Mouse (Mus musculus) kidney, embryonic 14.5 days (tissue): ENCODE results near the gene Pax4. TPM values are rescaled to one million over a fixed set of nuclear protein-coding genes. Genes with fewer than 3 reads are reported as not detected.

Experiments used
- ATAC-seq: fragments of 200-750 bp; cut with Nextera tagmentation; 2 replicates; pipeline ENCODE4 v1.8.0; 2017; ENCODE audit warnings: moderate number of reproducible peaks, mild to moderate bottlenecking, moderate TSS enrichment, moderate library complexity; ENCODE audit not compliant: low FRiP score, low TSS enrichment
- H3K27ac ChIP-seq: fragments of 300-500 bp; sonication (generic); 2 replicates; pipeline ENCODE4 v1.5.1; 2014; ENCODE audit warnings: low read depth, mild to moderate bottlenecking, low read length, moderate library complexity, mixed read lengths
- H3K27me3 ChIP-seq: fragments of 300-500 bp; sonication (generic); 2 replicates; pipeline ENCODE4 v1.6.1; 2014; ENCODE audit warnings: mild to moderate bottlenecking, low read length; ENCODE audit not compliant: control insufficient read depth, insufficient read depth
- H3K36me3 ChIP-seq: fragments of 300-500 bp; sonication (generic); 2 replicates; pipeline ENCODE4 v1.6.1; 2014; ENCODE audit warnings: low read length, mixed read lengths; ENCODE audit not compliant: control insufficient read depth, insufficient read depth
- H3K4me1 ChIP-seq: fragments of 300-500 bp; sonication (generic); 2 replicates; pipeline ENCODE4 v1.6.1; 2014; ENCODE audit warnings: low read length, mixed read lengths; ENCODE audit not compliant: control insufficient read depth, insufficient read depth
- H3K4me2 ChIP-seq: fragments of 300-500 bp; sonication (generic); replicated peaks from 2 replicates; pipeline ENCODE4 v1.6.1; 2014; ENCODE audit warnings: low read depth, mild to moderate bottlenecking, low read length
- H3K4me3 ChIP-seq: fragments of 300-500 bp; sonication (generic); 2 replicates; pipeline ENCODE4 v1.5.1; 2014; ENCODE audit warnings: mild to moderate bottlenecking, low read length
- H3K9ac ChIP-seq: fragments of 300-500 bp; sonication (generic); 2 replicates; pipeline ENCODE4 v1.6.1; 2014; ENCODE audit warnings: low read depth, mild to moderate bottlenecking, low read length, moderate library complexity
- H3K9me3 ChIP-seq: fragments of 300-500 bp; sonication (generic); 2 replicates; pipeline ENCODE4 v1.6.1; 2016; ENCODE audit warnings: low read length; ENCODE audit not compliant: control insufficient read depth
- WGBS: fragments of 180-500 bp; shearing (Covaris S2); extraction: QIAGEN DNeasy Blood & Tissue Kit; methylation state at CpG from one replicate; pipeline ENCODE4 v1.1.7; 2014; 5-methylcytosine and 5-hydroxymethylcytosine counted together
- polyA plus RNA-seq: library from polyadenylated mRNA; unstranded; fragments of >200 nt; fragmentation: Nextera tagmentation; extraction: Ambion mirVana; gene quantifications from 2 replicates; pipeline ENCODE4 v1.2.1, GENCODE M21; 2014

Pax4 gene
- polyA plus RNA-seq, 1 experiment from 2014 or later: not detected

DNA sequence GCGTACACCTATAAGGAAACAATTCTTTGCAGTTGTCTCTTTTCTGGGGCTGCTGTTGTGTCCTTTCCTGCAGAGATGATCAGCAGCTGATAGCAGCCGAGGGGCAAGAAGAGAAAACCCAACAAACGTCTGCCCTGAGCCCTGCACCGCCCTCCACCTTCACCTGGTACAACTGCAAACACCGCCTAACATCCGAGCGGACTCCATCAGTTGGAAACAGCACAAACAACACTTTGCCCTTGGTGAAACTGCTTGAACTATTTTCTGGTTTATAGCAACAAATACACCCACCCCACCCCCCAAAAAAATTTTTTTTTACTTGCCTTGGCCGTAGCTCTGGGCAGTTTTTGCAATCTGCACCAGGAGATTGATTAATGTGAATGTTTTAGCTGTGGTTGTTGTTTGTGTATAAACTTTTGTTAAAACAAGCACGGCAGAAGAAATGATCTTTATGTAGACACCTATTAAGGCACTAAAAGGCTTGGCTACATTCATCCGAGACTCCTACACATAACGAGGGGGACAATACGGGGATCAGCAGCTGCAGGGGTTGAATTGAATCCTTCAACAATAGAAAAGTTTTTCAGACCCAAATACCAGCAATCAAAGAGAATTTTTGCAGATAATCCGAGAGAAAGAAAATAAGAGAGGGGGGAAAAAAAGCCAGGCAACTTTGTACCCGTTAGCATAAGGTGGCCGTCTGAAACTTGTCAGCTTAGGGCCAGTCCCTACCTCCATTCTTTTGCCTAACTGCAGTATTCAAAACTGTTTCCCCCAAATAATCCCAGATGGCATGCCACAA lies 52.9 kb downstream of the Pax4 start:
- no peaks in the 10 kb centered on the region for H3K36me3 ChIP-seq
- H3K27me3 ChIP-seq: peaks cover 22% of the 10 kb centered on the region; the same call in 1 of the 2 replicates
- no peak overlapping the region for H3K4me2 ChIP-seq
- no peaks in the 10 kb centered on the region for H3K4me1 ChIP-seq
- no peak overlapping the region; the same call in 1 of the 2 replicates for H3K4me3 ChIP-seq
- H3K9ac ChIP-seq: no peak overlapping the region
- H3K27ac ChIP-seq: no peak overlapping the region
- no peak for ATAC-seq
- H3K9me3 ChIP-seq: peaks cover 5% of the 10 kb centered on the region; the same call in 1 of the 2 replicates
- WGBS: 26% methylated on average over 15 of the region's 15 CpGs

Other genes starting within 250 kb of the Pax4 start
- 22.7 and 23.2 TPM in 2 replicates for gene Zfp800, start 51.3 kb downstream of the Pax4 start, polyA plus RNA-seq
- 283 and 293 TPM in 2 replicates for gene Arf5, start 25.8 kb downstream of the Pax4 start, polyA plus RNA-seq
- gene Fscn3, start 21.6 kb downstream of the Pax4 start, polyA plus RNA-seq: not detected in 2 replicates
- 4.8 and 8.0 TPM in 2 replicates for gene Gcc1, start 21.0 kb downstream of the Pax4 start, polyA plus RNA-seq
- gene Snd1, start 25.8 kb upstream of the Pax4 start, polyA plus RNA-seq: 64.1 and 127 TPM in 2 replicates